Mouse (Mus musculus) neural tube, embryonic 13.5 days (tissue): ENCODE results near the gene Snta1. TPM values are rescaled to one million over a fixed set of nuclear protein-coding genes. Genes with fewer than 3 reads are reported as not detected.

Experiments used
- ATAC-seq: fragments of 200-750 bp; cut with Nextera tagmentation; 2 replicates; pipeline ENCODE4 v1.8.0; 2017; ENCODE audit warnings: low read depth, mild to moderate bottlenecking, moderate TSS enrichment, moderate library complexity
- H3K27ac ChIP-seq: fragments of 300-500 bp; sonication (generic); replicated peaks from 2 replicates; pipeline ENCODE4 v1.5.1; 2015; ENCODE audit warnings: moderate library complexity, mild to moderate bottlenecking, inconsistent platforms
- H3K27me3 ChIP-seq: fragments of 300-500 bp; sonication (generic); 2 replicates; pipeline ENCODE4 v1.6.1; 2015; ENCODE audit warnings: mild to moderate bottlenecking, inconsistent platforms
- H3K36me3 ChIP-seq: fragments of 300-500 bp; sonication (generic); 2 replicates; pipeline ENCODE4 v1.6.1; 2015; ENCODE audit warnings: mild to moderate bottlenecking, inconsistent platforms
- H3K4me1 ChIP-seq: fragments of 300-500 bp; sonication (generic); replicated peaks from 2 replicates; pipeline ENCODE4 v1.6.1; 2015; ENCODE audit warnings: inconsistent platforms
- H3K4me2 ChIP-seq: fragments of 300-500 bp; sonication (generic); 2 replicates; pipeline ENCODE4 v1.6.1; 2015; ENCODE audit warnings: inconsistent platforms, mild to moderate bottlenecking, moderate library complexity
- H3K4me3 ChIP-seq: fragments of 300-500 bp; sonication (generic); 2 replicates; pipeline ENCODE4 v1.5.1; 2015; ENCODE audit warnings: mild to moderate bottlenecking, inconsistent platforms
- H3K9ac ChIP-seq: fragments of 300-500 bp; sonication (generic); 2 replicates; pipeline ENCODE4 v1.6.1; 2015; ENCODE audit warnings: moderate library complexity, mild to moderate bottlenecking, inconsistent platforms
- H3K9me3 ChIP-seq: fragments of 300-500 bp; sonication (generic); 2 replicates; pipeline ENCODE4 v1.6.1; 2016; ENCODE audit warnings: inconsistent platforms
- WGBS: fragments of 180-500 bp; shearing (Covaris S2); methylation state at CpG from one replicate; pipeline ENCODE4 v1.1.7; 2015; 5-methylcytosine and 5-hydroxymethylcytosine counted together
- polyA plus RNA-seq: library from polyadenylated mRNA; unstranded; fragments of >200 nt; fragmentation: Nextera tagmentation; extraction: Ambion mirVana; gene quantifications from 2 replicates; pipeline ENCODE4 v1.2.1, GENCODE M21; 2015

Snta1 gene
- polyA plus RNA-seq = 6.6 and 7.7 TPM in 2 replicates

DNA sequence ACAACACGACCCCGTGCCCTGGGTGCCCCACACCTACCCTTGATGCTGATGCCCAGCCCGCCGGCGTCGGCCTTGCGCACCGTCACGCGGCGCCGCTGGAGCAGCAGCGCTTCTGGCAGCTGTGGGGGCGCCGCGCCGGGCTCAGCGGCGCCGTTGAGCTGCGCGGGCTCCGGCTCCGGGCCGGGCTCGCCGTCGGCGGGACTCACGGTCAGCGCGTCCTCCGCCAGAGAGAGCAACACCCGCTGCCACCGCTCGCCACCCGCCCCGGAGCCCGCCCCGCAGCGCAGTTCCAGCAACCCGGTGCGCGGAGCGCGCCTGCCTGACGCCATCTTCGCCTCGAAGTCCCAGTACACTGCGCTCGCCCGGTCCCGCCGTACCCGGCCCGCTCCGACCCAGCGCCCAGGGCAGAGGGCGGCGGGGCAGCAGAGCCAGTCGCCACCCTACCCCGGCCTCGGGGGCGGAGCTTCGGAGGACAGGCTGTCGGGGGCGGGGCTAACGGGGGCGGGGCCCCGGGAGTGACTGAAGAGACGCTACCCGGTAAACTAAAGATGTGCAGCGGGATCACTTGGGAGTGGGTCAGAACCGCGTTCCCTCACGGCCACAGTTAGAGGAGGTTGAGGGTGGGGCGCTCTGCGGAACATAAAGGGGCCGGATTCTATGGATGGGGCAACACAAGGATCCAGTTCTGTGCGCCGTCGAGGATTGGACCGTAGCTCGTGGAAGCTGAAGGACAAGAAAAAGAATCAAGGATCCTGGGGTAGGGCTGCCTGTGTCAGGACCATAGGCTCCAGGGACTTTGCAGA is at the start of gene Snta1:
TSS of gene Snta1 (minus strand) at position 457 of the 803 bp plus-strand sequence.
- Histone ChIP-seq H3K27ac (peak within 1 kb of the TSS; percentile 33; the same call in 1 of the 2 replicates), H3K9me3 (no peaks in the 10 kb centered on the region), H3K27me3 (peaks cover 29% of the 10 kb centered on the region), H3K36me3 (no peaks in the 10 kb centered on the region), H3K9ac (peak within 1 kb of the TSS; percentile 78), H3K4me2 (peak within 1 kb of the TSS; percentile 72), H3K4me3 (peak within 1 kb of the TSS; percentile 68), H3K4me1 (peaks cover 42% of the 10 kb centered on the region)
- peak; percentile 81 for ATAC-seq
- 1% methylated on average over 84 of the region's 84 CpGs for WGBS

- no peak overlapping the region for H3K4me2 ChIP-seq
- H3K4me3 ChIP-seq = no peak overlapping the region
- H3K9me3 ChIP-seq = no peaks in the 10 kb centered on the region
- no peaks in the 10 kb centered on the region for H3K27me3 ChIP-seq
- peak overlapping the region; percentile 75; the same call in 1 of the 2 replicates for H3K27ac ChIP-seq
- no peak for ATAC-seq
- H3K4me1 ChIP-seq = peaks cover 40% of the 10 kb centered on the region
- H3K36me3 ChIP-seq = no peaks in the 10 kb centered on the region
- H3K9ac ChIP-seq = no peak overlapping the region
These were observed 48.7 kb upstream of the Snta1 start for GRCm38 (mm10) chr2:154456621-154457020.

- ATAC-seq = no peak
- Histone ChIP-seq H3K27me3 (no peaks in the 10 kb centered on the region), H3K9me3 (no peaks in the 10 kb centered on the region), H3K27ac (peak overlapping the region; percentile 75), H3K4me1 (peaks cover 37% of the 10 kb centered on the region), H3K4me3 (no peak overlapping the region), H3K36me3 (no peaks in the 10 kb centered on the region), H3K9ac (no peak overlapping the region), H3K4me2 (no peak overlapping the region)
- WGBS = 44% methylated on average over 5 of the region's 5 CpGs
These were observed 47.9 kb upstream of the Snta1 start for GRCm38 (mm10) chr2:154455776-154456175.

GRCm38 (mm10) chr2:154454605-154455004 is 46.7 kb upstream of the Snta1 start:
- Histone ChIP-seq H3K9ac (no peak overlapping the region), H3K27ac (peak overlapping the region; percentile 75), H3K4me2 (no peak overlapping the region), H3K4me1 (peaks cover 29% of the 10 kb centered on the region), H3K4me3 (no peak overlapping the region), H3K27me3 (no peaks in the 10 kb centered on the region), H3K9me3 (no peaks in the 10 kb centered on the region), H3K36me3 (no peaks in the 10 kb centered on the region)
- WGBS = 49% methylated on average over 3 of the region's 3 CpGs
- ATAC-seq = 0 out of 2 replicates have a peak, but pooled peaks have one; percentile 60

- no peak overlapping the region for H3K4me3 ChIP-seq
- H3K4me2 ChIP-seq = no peak overlapping the region
- ATAC-seq = no peak
- no peak overlapping the region for H3K9ac ChIP-seq
- no peaks in the 10 kb centered on the region for H3K36me3 ChIP-seq
- 71% methylated on average over 1 of the region's 1 CpGs for WGBS
- H3K27me3 ChIP-seq = no peaks in the 10 kb centered on the region
- H3K27ac ChIP-seq = peak overlapping the region; percentile 75
- H3K4me1 ChIP-seq = peaks cover 28% of the 10 kb centered on the region
- H3K9me3 ChIP-seq = no peaks in the 10 kb centered on the region
These were observed 46.2 kb upstream of the Snta1 start for GRCm38 (mm10) chr2:154454099-154454498.

DNA sequence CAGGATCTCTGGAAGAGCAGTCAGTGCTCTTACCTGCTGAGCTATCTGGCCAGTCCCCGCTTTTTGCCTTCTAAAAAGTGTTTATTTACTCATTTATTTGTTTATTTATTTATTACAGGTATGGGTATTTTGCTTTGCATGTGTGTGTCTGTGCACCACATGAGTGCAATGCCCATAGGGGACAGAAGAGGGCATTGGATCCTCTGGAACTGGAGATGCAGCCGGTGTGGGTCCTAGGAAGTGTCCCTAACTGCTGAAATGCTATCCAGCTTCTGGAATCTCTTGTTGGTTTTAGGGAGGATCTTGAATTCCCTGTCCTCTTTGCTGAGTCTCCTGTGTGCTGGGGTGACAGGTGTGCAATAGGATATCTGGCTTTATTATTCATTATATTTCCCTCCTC is 45.1 kb upstream of the Snta1 start:
- WGBS = 89% methylated on average over 2 of the region's 2 CpGs
- Histone ChIP-seq H3K4me3 (no peak overlapping the region), H3K27me3 (no peaks in the 10 kb centered on the region), H3K9ac (no peak overlapping the region), H3K4me1 (peaks cover 28% of the 10 kb centered on the region), H3K9me3 (no peaks in the 10 kb centered on the region), H3K4me2 (no peak overlapping the region), H3K36me3 (peaks cover 6% of the 10 kb centered on the region), H3K27ac (no peak overlapping the region)
- no peak for ATAC-seq

- no peak overlapping the region for H3K4me2 ChIP-seq
- H3K9ac ChIP-seq = no peak overlapping the region
- no peak for ATAC-seq
- no peaks in the 10 kb centered on the region for H3K9me3 ChIP-seq
- no peak overlapping the region for H3K4me3 ChIP-seq
- peaks cover 13% of the 10 kb centered on the region for H3K36me3 ChIP-seq
- no peaks in the 10 kb centered on the region for H3K27me3 ChIP-seq
- H3K27ac ChIP-seq = no peak overlapping the region
- H3K4me1 ChIP-seq = no peaks in the 10 kb centered on the region
These were observed 40.7 kb upstream of the Snta1 start for GRCm38 (mm10) chr2:154448633-154449032.

- H3K4me2 ChIP-seq = no peak overlapping the region
- H3K27ac ChIP-seq = no peak overlapping the region
- no peak overlapping the region for H3K4me3 ChIP-seq
- H3K9ac ChIP-seq = no peak overlapping the region
- H3K27me3 ChIP-seq = no peaks in the 10 kb centered on the region
- WGBS = 97% methylated on average over 8 of the region's 8 CpGs
- H3K36me3 ChIP-seq = peaks cover 19% of the 10 kb centered on the region
- H3K4me1 ChIP-seq = no peaks in the 10 kb centered on the region
- no peaks in the 10 kb centered on the region for H3K9me3 ChIP-seq
- ATAC-seq = no peak
These were observed 39.9 kb upstream of the Snta1 start for GRCm38 (mm10) chr2:154447821-154448220.

DNA sequence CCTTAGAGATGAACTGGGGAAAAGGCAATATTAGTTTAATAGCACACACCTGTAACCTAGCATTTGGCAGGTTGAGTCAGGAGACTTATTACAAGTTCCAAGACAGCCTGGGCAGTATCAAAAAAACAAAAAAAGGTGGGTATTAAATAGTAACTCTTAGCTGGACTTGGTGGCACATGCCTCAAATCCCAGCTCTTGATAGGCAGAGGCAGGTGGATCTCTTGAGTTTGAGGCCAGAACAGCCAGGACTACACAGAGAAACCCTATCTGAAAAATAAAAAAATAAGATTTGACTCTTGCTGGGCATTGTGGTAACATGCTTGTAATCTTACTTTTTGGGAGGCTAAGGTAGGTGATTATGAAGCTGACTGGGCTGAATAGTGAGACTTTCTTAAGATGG is 32.6 kb upstream of the Snta1 start:
- peaks cover 10% of the 10 kb centered on the region; the same call in 1 of the 2 replicates for H3K36me3 ChIP-seq
- no peaks in the 10 kb centered on the region for H3K9me3 ChIP-seq
- no peak overlapping the region for H3K4me3 ChIP-seq
- peaks cover 35% of the 10 kb centered on the region for H3K4me1 ChIP-seq
- ATAC-seq = no peak
- no peak overlapping the region for H3K27ac ChIP-seq
- no peak overlapping the region for H3K9ac ChIP-seq
- no peak overlapping the region for H3K4me2 ChIP-seq
- H3K27me3 ChIP-seq = no peaks in the 10 kb centered on the region

GRCm38 (mm10) chr2:154437191-154437527 is 29.3 kb upstream of the Snta1 start:
- Histone ChIP-seq H3K4me2 (peak overlapping the region; percentile 70), H3K4me1 (peaks cover 35% of the 10 kb centered on the region), H3K27ac (peak overlapping the region; percentile 96), H3K9ac (peak overlapping the region; percentile 96), H3K27me3 (no peaks in the 10 kb centered on the region), H3K9me3 (no peaks in the 10 kb centered on the region), H3K4me3 (peak overlapping the region; percentile 94), H3K36me3 (no peaks in the 10 kb centered on the region)
- WGBS = 18% methylated on average over 7 of the region's 7 CpGs
- no peak for ATAC-seq

- Histone ChIP-seq H3K9me3 (no peaks in the 10 kb centered on the region), H3K4me2 (peak within 1 kb of the TSS; percentile 70), H3K27ac (peak within 1 kb of the TSS; percentile 96), H3K9ac (peak within 1 kb of the TSS; percentile 96), H3K4me3 (peak within 1 kb of the TSS; percentile 94), H3K27me3 (no peaks in the 10 kb centered on the region), H3K36me3 (no peaks in the 10 kb centered on the region), H3K4me1 (peaks cover 35% of the 10 kb centered on the region)
- peak; percentile 86 for ATAC-seq
- WGBS = under 1% methylated on average over 58 of the region's 70 CpGs
These were observed 28.7 kb upstream of the Snta1 start, which contains the start of gene Cbfa2t2 for GRCm38 (mm10) chr2:154436458-154437190. TSS of gene Cbfa2t2 (plus strand) at chr2:154436481.

- no peaks in the 10 kb centered on the region for H3K27me3 ChIP-seq
- peak overlapping the region; percentile 94 for H3K4me3 ChIP-seq
- H3K36me3 ChIP-seq = no peaks in the 10 kb centered on the region
- H3K27ac ChIP-seq = peak overlapping the region; percentile 96
- H3K4me2 ChIP-seq = peak overlapping the region; percentile 70
- peak overlapping the region; percentile 96 for H3K9ac ChIP-seq
- WGBS = 1% methylated on average over 44 of the region's 44 CpGs
- peaks cover 35% of the 10 kb centered on the region for H3K4me1 ChIP-seq
- peak; percentile 99 for ATAC-seq
- no peaks in the 10 kb centered on the region for H3K9me3 ChIP-seq
These were observed 28.2 kb upstream of the Snta1 start for GRCm38 (mm10) chr2:154436076-154436457.
